Mouse (Mus musculus): ENCODE data around the gene Lamc2. TPM values are rescaled to one million over a fixed set of nuclear protein-coding genes. Genes with fewer than 3 reads are reported as not detected.

Gene Lamc2
- 0.53 and 0.74 TPM in 2 replicates for polyA plus RNA-seq (2016; fragmentation: Nextera tagmentation; extraction: Ambion mirVana)

DNA sequence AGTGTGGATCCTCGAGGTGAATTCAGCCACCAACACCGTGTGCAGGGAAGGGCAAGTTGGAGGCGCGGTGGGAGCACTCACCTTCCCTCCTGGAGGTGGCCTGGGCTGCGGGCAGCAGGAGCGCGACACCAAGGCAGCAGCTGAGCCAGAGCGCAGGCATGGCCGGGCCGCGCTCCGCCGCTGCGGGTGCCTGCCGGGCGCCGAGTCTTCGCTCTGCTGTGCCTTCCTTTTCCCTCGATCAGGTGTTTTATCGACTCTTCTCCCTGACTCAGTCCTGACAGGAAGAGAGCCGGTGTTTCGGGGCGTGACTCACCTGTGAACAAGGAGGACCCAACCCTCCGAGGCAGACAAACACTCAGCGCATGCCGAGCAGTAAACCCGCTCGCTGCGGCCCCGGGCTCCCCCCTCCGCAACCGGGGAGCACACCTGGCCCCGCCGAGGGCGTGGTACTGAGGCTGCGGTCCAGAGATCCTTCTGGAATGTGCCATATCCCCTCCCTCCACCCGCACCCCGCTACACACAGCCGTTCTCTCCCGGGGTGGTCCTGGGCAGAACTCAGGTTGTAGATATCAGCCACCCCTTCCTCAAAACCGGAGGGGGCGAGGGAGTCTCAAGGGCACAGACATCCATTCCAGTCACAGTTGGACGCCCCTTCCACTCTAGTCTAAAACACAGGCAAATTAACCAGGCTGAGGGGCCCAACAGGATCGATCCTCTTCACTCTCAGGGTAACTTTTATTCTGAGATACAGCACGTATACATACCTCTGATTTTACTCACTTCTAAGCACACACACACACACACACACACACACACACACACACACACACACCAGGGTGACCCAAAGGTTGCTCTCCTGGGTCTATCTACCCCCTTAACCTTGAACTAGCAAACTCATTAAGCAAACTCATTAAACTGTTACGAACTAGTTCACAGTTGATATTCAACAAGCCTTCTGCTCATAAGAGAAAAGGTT lies at the start of gene Lamc2:
Gene Lamc2 (minus strand): TSS at position 620 of the 976 bp plus-strand sequence.
- 5% methylated on average over 46 of the region's 46 CpGs for WGBS
- Histone ChIP-seq H3K9me3 (no peaks in the 10 kb centered on the region), H3K36me3 (no peaks in the 10 kb centered on the region), H3K4me1 (peaks cover 15% of the 10 kb centered on the region), H3K9ac (peak within 1 kb of the TSS; percentile 43), H3K27me3 (replicated peaks) (peaks cover 32% of the 10 kb centered on the region), H3K27ac (no peak within 1 kb of the TSS), H3K4me3 (peak within 1 kb of the TSS; percentile 38), H3K4me2 (replicated peaks) (peak within 1 kb of the TSS; percentile 81)
- peak; percentile 59 for ATAC-seq (ENCODE audit: low FRiP score, low read depth)

DNA sequence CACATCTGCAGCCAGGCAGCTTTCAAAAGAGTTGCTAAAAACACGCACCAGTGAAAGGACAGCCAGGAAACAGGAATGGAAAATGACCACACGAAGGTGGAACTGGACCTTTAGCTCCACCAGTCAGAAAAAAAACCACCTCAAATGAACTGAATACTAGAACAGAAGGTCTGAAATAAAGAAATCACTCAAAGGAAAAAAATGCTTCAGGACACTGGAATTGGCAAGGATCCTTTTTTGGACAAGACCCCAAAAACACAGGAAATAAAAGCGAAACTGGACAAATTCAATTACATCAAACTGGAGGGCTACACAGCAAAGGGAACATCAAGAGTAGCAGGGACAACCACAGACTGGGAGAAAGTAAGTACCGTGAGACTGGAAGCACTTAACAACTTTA lies 49.3 kb upstream of the Lamc2 start:
- Histone ChIP-seq H3K4me3 (no peak overlapping the region), H3K27ac (no peak overlapping the region)
- no peak for ATAC-seq (ENCODE audit: low FRiP score, low read depth)

DNA sequence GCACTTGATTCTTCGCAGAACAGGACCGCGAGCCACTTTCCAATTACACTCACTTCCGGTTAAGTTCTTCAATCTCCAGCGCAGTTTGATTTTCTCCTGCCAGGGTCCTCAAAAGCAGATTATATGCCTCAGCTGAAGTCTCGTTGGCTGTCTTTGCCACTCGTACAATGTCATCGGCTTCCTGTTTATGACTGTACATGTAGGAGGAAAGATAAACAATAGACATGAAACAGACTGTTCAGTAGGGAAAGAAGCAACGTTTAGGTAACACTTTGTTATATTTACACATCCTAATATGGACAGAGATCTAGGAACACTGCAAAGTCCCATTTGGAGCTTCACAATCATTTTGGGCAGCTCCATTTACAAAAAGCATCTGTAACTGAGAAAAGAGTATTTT lies 45.4 kb upstream of the Lamc2 start:
- Histone ChIP-seq H3K4me3 (no peak overlapping the region), H3K4me1 (no peaks in the 10 kb centered on the region), H3K27me3 (replicated peaks) (no peaks in the 10 kb centered on the region), H3K36me3 (peaks cover 59% of the 10 kb centered on the region), H3K9me3 (no peaks in the 10 kb centered on the region), H3K27ac (no peak overlapping the region), H3K4me2 (replicated peaks) (no peak overlapping the region), H3K9ac (no peak overlapping the region)
- no peak for ATAC-seq (ENCODE audit: low FRiP score, low read depth)
- WGBS, result 95% methylated on average over 9 of the region's 9 CpGs

More for the DNA sequence above, 49.3 kb upstream of the Lamc2 start:
- 90% methylated on average over 4 of the region's 4 CpGs for WGBS
- no peak overlapping the region for H3K9ac ChIP-seq
- no peaks in the 10 kb centered on the region for H3K9me3 ChIP-seq
- no peak overlapping the region for H3K4me2 ChIP-seq (replicated peaks)
- H3K4me1 ChIP-seq, result no peaks in the 10 kb centered on the region
- peaks cover 52% of the 10 kb centered on the region for H3K36me3 ChIP-seq
- H3K27me3 ChIP-seq (replicated peaks), result no peaks in the 10 kb centered on the region

DNA sequence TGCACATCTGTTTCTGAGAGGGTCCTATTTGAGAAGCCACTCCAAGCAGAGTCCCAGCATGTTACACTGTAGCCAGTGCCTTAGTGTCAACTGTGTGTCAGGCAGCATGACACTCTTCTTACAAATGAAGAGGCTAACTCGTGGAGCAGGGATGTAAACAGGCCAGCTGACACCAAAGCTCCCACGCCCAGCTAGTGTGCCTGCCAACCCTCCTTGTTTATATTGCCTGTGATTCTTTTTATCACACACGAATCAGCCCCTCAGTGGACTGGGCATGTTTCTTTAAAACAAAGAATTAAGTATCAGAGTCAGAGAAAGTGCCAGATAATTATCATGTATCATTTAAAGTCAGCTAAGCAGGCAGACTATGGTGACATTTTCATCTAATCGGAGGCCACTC lies 41.7 kb upstream of the Lamc2 start:
- H3K4me1 ChIP-seq, result no peaks in the 10 kb centered on the region
- no peak overlapping the region for H3K4me2 ChIP-seq (replicated peaks)
- no peak overlapping the region for H3K4me3 ChIP-seq
- no peaks in the 10 kb centered on the region for H3K9me3 ChIP-seq
- H3K36me3 ChIP-seq, result peaks cover 64% of the 10 kb centered on the region
- no peak for ATAC-seq (ENCODE audit: low FRiP score, low read depth)
- no peaks in the 10 kb centered on the region for H3K27me3 ChIP-seq (replicated peaks)
- no peak overlapping the region for H3K9ac ChIP-seq
- H3K27ac ChIP-seq, result no peak overlapping the region
- WGBS, result 80% methylated on average over 4 of the region's 4 CpGs

DNA sequence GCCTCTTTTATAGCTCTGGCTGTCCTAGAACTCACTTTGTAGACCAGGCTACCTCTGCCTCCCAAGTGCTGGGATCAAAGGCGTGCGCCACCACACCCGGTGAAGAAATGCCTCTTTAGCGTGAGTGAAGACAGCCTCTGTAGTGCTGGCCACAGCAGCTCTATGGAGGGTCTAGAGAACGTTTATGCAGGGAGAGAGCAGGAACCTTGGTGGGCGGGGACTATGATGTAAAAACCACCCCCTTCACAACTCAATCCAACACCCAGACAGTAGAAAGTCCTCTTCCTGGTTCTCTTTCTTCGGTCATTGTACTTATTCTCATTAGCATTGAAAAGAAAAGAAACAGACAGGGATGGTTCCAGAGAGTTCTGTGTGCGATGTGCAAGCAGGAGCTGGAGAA lies 40.8 kb upstream of the Lamc2 start:
- Histone ChIP-seq H3K27ac (no peak overlapping the region), H3K27me3 (replicated peaks) (no peaks in the 10 kb centered on the region), H3K9ac (no peak overlapping the region), H3K36me3 (peaks cover 59% of the 10 kb centered on the region), H3K4me1 (no peaks in the 10 kb centered on the region), H3K9me3 (no peaks in the 10 kb centered on the region), H3K4me2 (replicated peaks) (no peak overlapping the region), H3K4me3 (no peak overlapping the region)
- no peak for ATAC-seq (ENCODE audit: low FRiP score, low read depth)
- WGBS, result 88% methylated on average over 8 of the region's 8 CpGs

DNA sequence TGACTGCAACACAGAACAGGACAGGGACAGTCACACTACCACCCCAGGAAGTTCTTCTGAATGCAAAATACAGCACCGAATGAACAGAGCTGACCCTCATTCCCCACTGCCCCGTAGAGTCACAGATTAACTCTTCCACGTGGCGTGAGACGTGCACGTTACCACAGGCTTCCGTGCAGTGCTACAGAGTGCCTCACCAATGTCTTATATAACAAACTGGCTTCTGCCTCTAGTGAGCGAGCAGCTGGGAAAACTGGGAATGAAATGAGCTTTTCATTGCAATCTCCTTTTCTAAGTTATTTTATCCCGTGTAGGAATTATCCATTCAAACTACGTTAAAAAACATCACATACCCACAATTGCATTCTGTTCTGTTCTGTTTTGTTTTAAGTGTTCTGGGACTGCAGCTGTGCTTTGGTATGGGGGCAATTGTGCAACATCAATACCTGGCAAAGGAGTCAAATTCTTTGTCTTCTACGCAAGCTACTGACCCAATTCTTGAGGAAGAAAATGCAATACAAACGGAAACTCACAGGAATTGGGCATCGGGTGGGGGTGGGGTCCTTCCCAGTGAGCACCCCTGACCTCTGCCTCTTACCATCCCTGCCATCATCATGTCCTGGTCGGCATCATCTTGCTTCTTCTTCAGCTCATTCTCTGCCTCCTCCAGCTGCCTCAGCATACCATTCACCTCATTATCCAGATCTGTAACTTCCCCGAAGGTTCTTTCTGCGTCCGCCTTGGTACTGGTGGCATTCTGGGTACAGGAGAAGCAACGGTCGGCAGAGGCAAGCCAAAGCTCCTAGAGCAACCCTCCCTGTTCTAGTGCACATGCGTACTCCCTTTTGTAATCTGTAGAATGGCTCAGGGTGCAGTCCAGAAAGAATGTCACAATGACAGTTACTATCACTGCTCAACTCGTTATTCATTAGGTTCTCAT lies 39.8 kb upstream of the Lamc2 start:
- H3K36me3 ChIP-seq, result peaks cover 61% of the 10 kb centered on the region
- H3K27me3 ChIP-seq (replicated peaks), result no peaks in the 10 kb centered on the region
- no peak overlapping the region for H3K4me3 ChIP-seq
- ATAC-seq (ENCODE audit: low FRiP score, low read depth), result no peak
- H3K27ac ChIP-seq, result no peak overlapping the region
- H3K4me1 ChIP-seq, result no peaks in the 10 kb centered on the region
- no peak overlapping the region for H3K9ac ChIP-seq
- H3K4me2 ChIP-seq (replicated peaks), result no peak overlapping the region
- no peaks in the 10 kb centered on the region for H3K9me3 ChIP-seq
- 93% methylated on average over 21 of the region's 21 CpGs for WGBS

DNA sequence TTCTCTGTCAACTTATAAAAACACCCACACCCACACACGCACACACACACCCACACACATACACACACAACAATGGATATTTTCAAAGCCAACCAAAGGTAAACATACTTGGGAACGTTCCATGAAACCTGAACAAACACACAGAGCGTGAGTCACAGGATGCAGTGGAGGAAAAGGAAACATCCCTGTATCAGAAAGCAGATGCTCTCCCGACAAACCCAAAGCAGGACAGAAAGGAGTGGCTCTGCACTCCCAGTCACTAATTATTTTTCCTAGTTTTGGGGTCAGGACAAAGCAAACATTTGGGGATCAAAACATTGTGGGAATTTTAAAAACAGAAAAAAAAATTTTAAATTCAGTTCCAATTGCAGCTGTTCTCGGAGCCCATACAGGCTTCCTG lies 38.1 kb upstream of the Lamc2 start:
- Histone ChIP-seq H3K27ac (no peak overlapping the region), H3K4me1 (no peaks in the 10 kb centered on the region), H3K9me3 (no peaks in the 10 kb centered on the region), H3K36me3 (peaks cover 61% of the 10 kb centered on the region), H3K9ac (no peak overlapping the region), H3K4me2 (replicated peaks) (no peak overlapping the region), H3K27me3 (replicated peaks) (no peaks in the 10 kb centered on the region), H3K4me3 (no peak overlapping the region)
- no peak for ATAC-seq (ENCODE audit: low FRiP score, low read depth)
- 78% methylated on average over 5 of the region's 5 CpGs for WGBS

DNA sequence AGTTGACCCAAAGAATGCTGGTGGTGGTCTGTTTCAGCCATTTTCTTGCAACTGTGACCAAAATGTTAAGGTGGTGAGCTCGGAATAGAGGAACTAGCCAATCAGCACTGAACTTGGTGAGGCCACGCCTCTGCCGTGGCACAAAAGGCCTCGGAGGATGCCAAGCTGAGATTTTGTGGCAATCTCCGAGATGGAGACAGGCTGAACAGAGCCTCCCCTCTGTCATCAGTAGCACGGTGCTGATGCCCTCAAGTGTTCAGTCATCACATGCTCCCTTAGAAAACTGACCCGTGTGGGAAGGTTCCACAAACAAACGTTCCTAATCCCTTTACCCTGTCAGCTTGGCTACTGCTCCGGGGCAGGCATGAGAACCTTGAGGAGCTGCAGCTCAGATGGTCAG lies 33.1 kb upstream of the Lamc2 start:
- Histone ChIP-seq H3K9ac (no peak overlapping the region), H3K4me3 (no peak overlapping the region), H3K27ac (no peak overlapping the region), H3K36me3 (peaks cover 32% of the 10 kb centered on the region), H3K4me2 (replicated peaks) (no peak overlapping the region), H3K9me3 (no peaks in the 10 kb centered on the region), H3K27me3 (replicated peaks) (no peaks in the 10 kb centered on the region), H3K4me1 (no peaks in the 10 kb centered on the region)
- WGBS, result 72% methylated on average over 9 of the region's 9 CpGs
- ATAC-seq (ENCODE audit: low FRiP score, low read depth), result no peak

DNA sequence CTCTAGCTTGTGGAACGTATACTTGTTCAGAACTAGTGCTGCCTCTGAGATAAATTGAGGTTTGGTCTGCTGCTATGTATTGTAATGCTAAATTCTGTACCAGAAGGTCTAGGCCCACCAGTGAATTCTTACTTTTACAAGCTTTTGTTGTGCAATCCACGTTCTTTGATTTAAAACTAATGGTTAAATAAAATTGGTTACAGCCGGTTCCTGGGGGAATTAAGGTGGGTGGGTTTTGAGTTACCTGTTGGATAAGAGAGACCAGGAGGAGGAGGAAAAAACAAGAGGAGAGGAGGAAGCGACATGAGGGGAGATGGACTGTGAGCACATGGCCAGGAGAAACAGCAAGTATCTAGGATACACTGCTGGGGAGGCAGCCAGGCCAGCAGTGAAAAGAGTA lies 30.3 kb upstream of the Lamc2 start:
- Histone ChIP-seq H3K4me3 (no peak overlapping the region), H3K36me3 (peaks cover 18% of the 10 kb centered on the region), H3K4me1 (no peaks in the 10 kb centered on the region), H3K27ac (no peak overlapping the region), H3K4me2 (replicated peaks) (no peak overlapping the region), H3K9me3 (no peaks in the 10 kb centered on the region), H3K27me3 (replicated peaks) (no peaks in the 10 kb centered on the region), H3K9ac (no peak overlapping the region)
- WGBS, result 77% methylated on average over 4 of the region's 4 CpGs
- ATAC-seq (ENCODE audit: low FRiP score, low read depth), result no peak

DNA sequence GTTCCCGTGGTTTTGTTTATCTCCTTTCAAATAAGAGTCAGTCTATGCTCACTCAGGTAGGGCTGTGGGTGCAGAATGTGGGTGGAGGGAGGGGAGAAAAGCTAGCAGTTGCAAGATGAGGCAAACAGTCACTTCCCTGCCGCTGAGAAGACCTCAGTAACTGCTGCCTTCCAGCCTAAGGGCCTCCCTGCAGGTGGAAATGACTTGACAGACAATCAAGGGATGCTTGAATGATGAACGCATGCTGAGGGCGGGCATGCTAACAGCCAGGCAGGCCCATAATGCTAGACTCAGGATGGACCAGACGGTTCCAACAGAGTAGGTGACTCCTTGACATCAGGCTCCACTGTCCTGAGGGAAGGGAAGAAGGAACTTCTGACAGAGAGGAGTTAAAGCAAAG lies 29.4 kb upstream of the Lamc2 start:
- no peaks in the 10 kb centered on the region for H3K27me3 ChIP-seq (replicated peaks)
- no peak overlapping the region for H3K27ac ChIP-seq
- H3K4me3 ChIP-seq, result no peak overlapping the region
- no peak overlapping the region for H3K9ac ChIP-seq
- H3K9me3 ChIP-seq, result no peaks in the 10 kb centered on the region
- no peaks in the 10 kb centered on the region for H3K4me1 ChIP-seq
- 52% methylated on average over 5 of the region's 5 CpGs for WGBS
- H3K4me2 ChIP-seq (replicated peaks), result no peak overlapping the region
- peaks cover 10% of the 10 kb centered on the region for H3K36me3 ChIP-seq
- no peak for ATAC-seq (ENCODE audit: low FRiP score, low read depth)

DNA sequence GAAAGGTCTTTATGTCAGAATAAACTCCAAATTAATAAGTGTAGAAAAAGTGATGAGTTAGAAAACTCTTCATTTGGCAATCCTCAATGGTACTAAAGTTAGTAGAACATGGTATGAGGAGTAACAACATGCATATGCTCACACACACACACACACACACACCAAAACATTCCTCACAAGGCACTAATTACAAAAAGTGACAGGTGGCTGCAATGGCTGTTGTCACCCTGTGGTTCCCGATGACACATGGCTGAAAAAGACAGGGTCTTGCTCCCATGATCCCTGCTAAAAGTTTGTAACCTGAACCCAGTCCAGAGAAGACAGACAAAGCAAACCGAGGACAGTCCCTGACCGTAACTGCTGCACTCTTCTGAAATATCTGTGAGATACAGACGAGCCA lies 24.7 kb upstream of the Lamc2 start:
- 48% methylated on average over 4 of the region's 4 CpGs for WGBS
- no peak for ATAC-seq (ENCODE audit: low FRiP score, low read depth)

DNA sequence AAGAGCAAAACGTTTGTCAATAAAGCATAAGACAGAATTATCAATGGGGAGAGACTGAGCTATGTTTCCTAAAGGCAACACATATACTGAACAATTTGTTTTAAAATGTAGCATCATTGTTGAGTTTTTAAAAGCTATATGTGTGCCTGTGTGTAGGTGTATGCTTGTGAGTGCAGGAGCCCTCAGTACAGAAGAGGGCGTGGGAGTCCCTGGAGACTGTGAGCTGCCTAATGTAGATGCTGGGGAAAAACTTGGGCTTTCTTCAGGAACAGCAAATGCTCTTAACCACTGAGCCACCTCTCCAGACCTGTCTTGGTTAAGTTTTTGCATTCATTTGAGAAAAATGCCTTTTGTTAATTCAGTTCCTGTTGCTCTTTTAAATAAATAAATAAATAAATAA lies 24.0 kb upstream of the Lamc2 start:
- ATAC-seq (ENCODE audit: low FRiP score, low read depth), result no peak
- no peaks in the 10 kb centered on the region for H3K4me1 ChIP-seq
- H3K4me3 ChIP-seq, result no peak overlapping the region
- H3K9ac ChIP-seq, result no peak overlapping the region
- 80% methylated on average over 2 of the region's 2 CpGs for WGBS
- no peaks in the 10 kb centered on the region for H3K36me3 ChIP-seq
- no peak overlapping the region for H3K27ac ChIP-seq
- H3K4me2 ChIP-seq (replicated peaks), result no peak overlapping the region
- H3K27me3 ChIP-seq (replicated peaks), result no peaks in the 10 kb centered on the region
- H3K9me3 ChIP-seq, result no peaks in the 10 kb centered on the region

More for the DNA sequence above, 24.7 kb upstream of the Lamc2 start:
- no peaks in the 10 kb centered on the region for H3K27me3 ChIP-seq (replicated peaks)
- H3K4me1 ChIP-seq, result no peaks in the 10 kb centered on the region
- no peak overlapping the region for H3K27ac ChIP-seq
- H3K9ac ChIP-seq, result no peak overlapping the region
- no peaks in the 10 kb centered on the region for H3K9me3 ChIP-seq
- no peaks in the 10 kb centered on the region for H3K36me3 ChIP-seq
- H3K4me3 ChIP-seq, result no peak overlapping the region
- H3K4me2 ChIP-seq (replicated peaks), result no peak overlapping the region
